Mouse (Mus musculus) bone marrow macrophage, adult 2 months (primary cell): ENCODE measurements around the gene Zfp3.

ENCODE experiments used
- CTCF ChIP-seq: IDR thresholded peaks from 2 replicates; pipeline ENCODE4 v1.5.1; 2012; ENCODE audit warnings: low read depth, mild to moderate bottlenecking, low read length, moderate library complexity
- POLR2A ChIP-seq: IDR thresholded peaks from 2 replicates; pipeline ENCODE4 v1.6.1; 2012; ENCODE audit warnings: mild to moderate bottlenecking, low read depth, low read length, borderline replicate concordance

DNA sequence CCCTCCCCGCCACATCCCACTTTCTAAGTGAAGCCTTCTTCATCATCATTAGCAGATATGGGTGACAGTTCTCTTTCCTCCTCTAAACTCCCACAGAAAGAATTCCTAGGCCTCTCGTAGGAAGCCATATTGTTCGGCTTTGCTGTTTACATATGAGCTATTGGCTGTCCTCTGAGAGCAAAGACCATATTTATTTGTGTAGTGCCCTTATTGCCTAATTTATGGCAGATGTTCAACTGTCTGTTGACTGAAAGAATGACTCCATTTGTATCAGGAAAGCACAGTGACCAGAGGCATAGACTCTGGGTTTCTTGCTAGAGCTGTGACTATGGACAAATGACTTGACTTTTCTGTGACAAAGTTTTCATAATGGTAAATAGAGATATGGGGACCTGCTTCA, 22.4 kb upstream of the Zfp3 start:
- no peak for TF ChIP-seq CTCF
- no peak for TF ChIP-seq POLR2A
